ENCODE assay signal across 9 mouse cellular contexts in genomic region chr8:94363288-94363688, GRCm38 (mm10). TPM values are rescaled to one million over a fixed set of nuclear protein-coding genes. Genes with fewer than 3 reads are reported as not detected.
DNase-seq lines count a peak whose midpoint lies in the region; ATAC-seq and TF ChIP-seq lines count a peak whose summit lies in the region.
"Had no signal": no experiment of that assay in that cellular context is flagged by ENCODE, and none has a peak within 500 bp of the region (broad histone marks: within the 10 kb centered on the region; RNA-seq: fewer than 3 reads in every experiment).

No protein-coding gene starts in this region.

- no peaks in the 10 kb centered on the region for H3K27me3 ChIP-seq in limb, embryonic 11.5 days (ENCODE audit: control insufficient read depth, insufficient read depth, low read length)
- no peaks in the 10 kb centered on the region for H3K27me3 ChIP-seq in limb, embryonic 10.5 days (ENCODE audit: low read depth, poor library complexity, severe bottlenecking)
- H3K27me3 ChIP-seq in heart, embryonic 12.5 days (replicated peaks): no peaks in the 10 kb centered on the region
- H3K27me3 ChIP-seq: limb, embryonic 13.5 days had no signal

- H3K9me3 ChIP-seq in limb, embryonic 11.5 days (ENCODE audit: control insufficient read depth, low read length): no peaks in the 10 kb centered on the region
- no peaks in the 10 kb centered on the region for H3K9me3 ChIP-seq in limb, embryonic 10.5 days (replicated peaks)
- H3K9me3 ChIP-seq in heart, embryonic 12.5 days (replicated peaks): no peaks in the 10 kb centered on the region
- H3K9me3 ChIP-seq: limb, embryonic 13.5 days had no signal

- TF ChIP-seq POLR2A in brain, embryonic 14.5 days (IDR thresholded peaks at IDR 0.05; ENCODE audit: borderline replicate concordance, extremely low read depth, insufficient read depth, insufficient read length, poor library complexity, severe bottlenecking): no peak

- H3K4me3 ChIP-seq in limb, embryonic 11.5 days (ENCODE audit: low read depth, low read length): no peak overlapping the region
- no peak overlapping the region for H3K4me3 ChIP-seq in limb, embryonic 10.5 days
- H3K4me3 ChIP-seq in heart, embryonic 12.5 days: no peak overlapping the region
- H3K4me3 ChIP-seq: limb, embryonic 13.5 days had no signal

- WGBS in limb, embryonic 11.5 days: 57% methylated on average over 4 of the region's 4 CpGs
- 53% methylated on average over 4 of the region's 4 CpGs for WGBS in limb, embryonic 10.5 days
- 37% methylated on average over 4 of the region's 4 CpGs for WGBS in heart, embryonic 12.5 days

- 0 out of 2 replicates have a peak, but pooled peaks cover 4% of the 10 kb centered on the region for H3K4me1 ChIP-seq in limb, embryonic 11.5 days (ENCODE audit: control insufficient read depth, insufficient read depth, low read length)
- peaks cover 8% of the 10 kb centered on the region; the same call in 1 of the 2 replicates for H3K4me1 ChIP-seq in limb, embryonic 10.5 days
- peaks cover 33% of the 10 kb centered on the region for H3K4me1 ChIP-seq in heart, embryonic 12.5 days (replicated peaks)

- ATAC-seq in limb, embryonic 11.5 days (ENCODE audit: insufficient number of reproducible peaks, low FRiP score, low TSS enrichment, low read depth): no peak
- peak; percentile 62; the same call in 1 of the 2 replicates for ATAC-seq in heart, embryonic 12.5 days (ENCODE audit: insufficient number of reproducible peaks, low FRiP score)

- no peak overlapping the region for H3K9ac ChIP-seq in limb, embryonic 11.5 days (ENCODE audit: low read length)
- no peak overlapping the region for H3K9ac ChIP-seq in heart, embryonic 12.5 days
- H3K9ac ChIP-seq: limb, embryonic 13.5 days had no signal

- TF ChIP-seq CTCF in brain, embryonic 14.5 days (IDR thresholded peaks at IDR 0.05; ENCODE audit: borderline replicate concordance, extremely low read depth, insufficient read depth, insufficient read length): no peak

- H3K36me3 ChIP-seq in limb, embryonic 11.5 days (ENCODE audit: control insufficient read depth, insufficient read depth, low read length): no peaks in the 10 kb centered on the region
- H3K36me3 ChIP-seq in limb, embryonic 10.5 days: no peaks in the 10 kb centered on the region
- no peaks in the 10 kb centered on the region for H3K36me3 ChIP-seq in heart, embryonic 12.5 days
- H3K36me3 ChIP-seq: limb, embryonic 13.5 days had no signal

- peak; percentile 29 for DNase-seq in limb, embryonic 11.5 days (ENCODE audit: low spot score)
- DNase-seq in limb, embryonic 10.5 days (ENCODE audit: low spot score): no peak
- peak; percentile 28 for DNase-seq in brain, embryonic 14.5 days (ENCODE audit: low read depth)
- peak; percentile 62 to 78 for DNase-seq in kidney, postnatal 4 days
- DNase-seq in naive thymus-derived CD4-positive, alpha-beta T cell, adult 2 months (ENCODE audit: low read depth): peak; percentile 93
- peak; percentile 85 to 94 for DNase-seq in thymus, postnatal 36 days
- no peak for DNase-seq in neural tube, embryonic 10.5 days (ENCODE audit: extremely low spot score, low spot score)

- no peak overlapping the region for H3K27ac ChIP-seq in limb, embryonic 11.5 days (replicated peaks; ENCODE audit: low read depth, low read length)
- H3K27ac ChIP-seq in limb, embryonic 10.5 days: no peak overlapping the region
- H3K27ac ChIP-seq in heart, embryonic 12.5 days (ENCODE audit: poor library complexity, severe bottlenecking): 0 out of 2 replicates have a peak overlapping the region, but pooled peaks have one; percentile 5
- H3K27ac ChIP-seq: limb, embryonic 13.5 days had no signal

- H3K4me2 ChIP-seq in limb, embryonic 11.5 days (ENCODE audit: low read depth, severe bottlenecking): no peak overlapping the region
- no peak overlapping the region for H3K4me2 ChIP-seq in heart, embryonic 12.5 days
- H3K4me2 ChIP-seq: limb, embryonic 13.5 days had no signal

RNA-seq across cellular contexts. Expression of gene Herpud1, which starts 22.9 kb away (rescaled TPM):
- polyA plus RNA-seq in limb, embryonic 11.5 days (2014; fragmentation: Nextera tagmentation; extraction: Ambion mirVana): 61.9 and 62.4 TPM in 2 replicates
- polyA plus RNA-seq in limb, embryonic 10.5 days (2016; fragmentation: Nextera tagmentation; extraction: Ambion mirVana): 52.4 and 54.0 TPM in 2 replicates
- 56.0 and 69.9 TPM in 2 replicates for polyA plus RNA-seq in brain, embryonic 14.5 days (2012; rRNA removed)
- polyA plus RNA-seq in heart, embryonic 12.5 days (2016; fragmentation: Nextera tagmentation; extraction: Ambion mirVana): 73.1 and 74.9 TPM in 2 replicates

RNA-seq across cellular contexts. Expression of gene Slc12a3, which starts 34.3 kb away (rescaled TPM):
- 0.16 TPM in 1 of 2 replicates, not detected in the other for polyA plus RNA-seq in limb, embryonic 11.5 days (2014; fragmentation: Nextera tagmentation; extraction: Ambion mirVana)
- not detected in 2 replicates for polyA plus RNA-seq in limb, embryonic 10.5 days (2016; fragmentation: Nextera tagmentation; extraction: Ambion mirVana)
- 0.29 and 0.41 TPM in 2 replicates for polyA plus RNA-seq in brain, embryonic 14.5 days (2012; rRNA removed)
- polyA plus RNA-seq in heart, embryonic 12.5 days (2016; fragmentation: Nextera tagmentation; extraction: Ambion mirVana): 0.10 TPM in 1 of 2 replicates, not detected in the other
- polyA plus RNA-seq: limb, embryonic 13.5 days had no signal

Comparison
In these comparisons a context has a peak if more than half of its experiments do, and no peak if none do; other contexts are left out.
1. DNase-seq: peak in limb, embryonic 11.5 days (single experiment), brain, embryonic 14.5 days (single experiment), kidney, postnatal 4 days (2 of 2), naive thymus-derived CD4-positive, alpha-beta T cell, adult 2 months (single experiment) and thymus, postnatal 36 days (2 of 2); none in limb, embryonic 10.5 days (single experiment) and neural tube, embryonic 10.5 days (single experiment).